Mouse (Mus musculus) hindbrain, embryonic 12.5 days (tissue): ENCODE measurements around the gene Gab1. TPM values are rescaled to one million over a fixed set of nuclear protein-coding genes. Genes with fewer than 3 reads are reported as not detected.
A peak's percentile ranks its signal among the peaks of the same experiment; 100 is the strongest.

Experiments
- ATAC-seq: fragments of 200-750 bp; cut with Nextera tagmentation; 2 replicates; pipeline ENCODE4 v1.8.0; 2017; ENCODE audit warnings: moderate TSS enrichment; ENCODE audit not compliant: low FRiP score
- H3K27ac ChIP-seq: fragments of 300-500 bp; sonication (generic); 2 replicates; pipeline ENCODE4 v1.5.1; 2016; ENCODE audit warnings: mild to moderate bottlenecking
- H3K27me3 ChIP-seq: fragments of 300-500 bp; sonication (generic); 2 replicates; pipeline ENCODE4 v1.6.1; 2016; ENCODE audit warnings: mild to moderate bottlenecking
- H3K36me3 ChIP-seq: fragments of 300-500 bp; sonication (generic); 2 replicates; pipeline ENCODE4 v1.6.1; 2016; ENCODE audit warnings: mild to moderate bottlenecking
- H3K4me1 ChIP-seq: fragments of 300-500 bp; sonication (generic); 2 replicates; pipeline ENCODE4 v1.6.1; 2016
- H3K4me2 ChIP-seq: fragments of 300-500 bp; sonication (generic); replicated peaks from 2 replicates; pipeline ENCODE4 v1.6.1; 2016; ENCODE audit warnings: mild to moderate bottlenecking
- H3K4me3 ChIP-seq: fragments of 300-500 bp; sonication (generic); 2 replicates; pipeline ENCODE4 v1.5.1; 2016; ENCODE audit warnings: mild to moderate bottlenecking
- H3K9ac ChIP-seq: fragments of 300-500 bp; sonication (generic); 2 replicates; pipeline ENCODE4 v1.6.1; 2016; ENCODE audit warnings: mild to moderate bottlenecking, moderate library complexity
- H3K9me3 ChIP-seq: fragments of 300-500 bp; sonication (generic); replicated peaks from 2 replicates; pipeline ENCODE4 v1.6.1; 2016; ENCODE audit warnings: mild to moderate bottlenecking
- WGBS: fragments of 180-500 bp; shearing (Covaris S2); methylation state at CpG from one replicate; pipeline ENCODE4 v1.1.7; 2016; 5-methylcytosine and 5-hydroxymethylcytosine counted together
- polyA plus RNA-seq: library from polyadenylated mRNA; unstranded; fragments of >200 nt; fragmentation: Nextera tagmentation; extraction: Ambion mirVana; gene quantifications from 2 replicates; pipeline ENCODE4 v1.2.1, GENCODE M21; 2016

Gab1 gene
- polyA plus RNA-seq, 1 experiment from 2014 or later: 21.3 TPM

DNA sequence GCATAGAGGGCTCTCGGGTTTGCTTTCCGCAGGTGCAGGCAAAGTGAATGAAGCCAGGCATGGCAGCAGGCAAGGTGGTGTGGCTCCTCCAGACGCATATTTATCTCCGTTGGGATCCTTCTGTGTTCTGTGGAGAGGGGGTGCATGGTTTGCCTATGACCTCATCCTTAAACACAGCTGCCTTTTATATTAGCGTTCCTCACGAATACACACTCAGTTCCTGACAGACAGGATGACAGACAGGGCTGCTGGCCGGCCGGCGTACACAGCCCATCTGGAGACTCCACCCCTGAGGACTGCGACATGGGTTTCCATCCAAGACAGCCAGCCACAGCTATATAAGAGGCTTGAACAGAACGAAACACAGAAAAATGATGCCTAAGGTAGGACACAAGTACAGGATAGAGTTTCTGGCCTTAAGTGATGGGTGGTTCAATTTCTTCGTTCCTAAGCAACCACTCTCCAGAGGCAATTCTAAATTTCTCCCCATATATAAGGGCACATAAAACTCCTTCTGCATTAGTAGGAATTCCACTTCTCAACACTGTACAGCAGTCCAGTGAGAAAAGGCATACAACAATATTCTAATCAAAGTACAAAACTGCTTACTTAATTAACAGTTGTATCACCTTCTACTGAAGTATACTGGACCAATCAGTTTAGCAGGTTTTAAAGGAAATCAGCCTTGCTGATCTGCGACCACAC lies 66.1 kb downstream of the Gab1 start:
- peak; percentile 68 for ATAC-seq
- no peaks in the 10 kb centered on the region for H3K36me3 ChIP-seq
- H3K9me3 ChIP-seq: no peaks in the 10 kb centered on the region
- no peaks in the 10 kb centered on the region for H3K27me3 ChIP-seq
- H3K4me1 ChIP-seq: peaks cover 15% of the 10 kb centered on the region; the same call in 1 of the 2 replicates
- 45% methylated on average over 13 of the region's 13 CpGs for WGBS
- no peak overlapping the region for H3K4me3 ChIP-seq
- H3K4me2 ChIP-seq: no peak overlapping the region
- no peak overlapping the region for H3K9ac ChIP-seq
- no peak overlapping the region for H3K27ac ChIP-seq

GRCm38 (mm10) chr8:80813439-80813838 lies 66.9 kb downstream of the Gab1 start:
- H3K27ac ChIP-seq: no peak overlapping the region
- no peak for ATAC-seq
- no peaks in the 10 kb centered on the region for H3K36me3 ChIP-seq
- no peak overlapping the region for H3K4me3 ChIP-seq
- no peak overlapping the region for H3K9ac ChIP-seq
- no peak overlapping the region for H3K4me2 ChIP-seq
- H3K27me3 ChIP-seq: no peaks in the 10 kb centered on the region
- no peaks in the 10 kb centered on the region for H3K9me3 ChIP-seq
- 82% methylated on average over 5 of the region's 5 CpGs for WGBS
- peaks cover 21% of the 10 kb centered on the region for H3K4me1 ChIP-seq

GRCm38 (mm10) chr8:80811591-80811991 lies 68.7 kb downstream of the Gab1 start:
- H3K27ac ChIP-seq: no peak overlapping the region
- no peaks in the 10 kb centered on the region for H3K36me3 ChIP-seq
- H3K4me1 ChIP-seq: peaks cover 30% of the 10 kb centered on the region
- no peak for ATAC-seq
- H3K9ac ChIP-seq: no peak overlapping the region
- H3K4me2 ChIP-seq: no peak overlapping the region
- no peaks in the 10 kb centered on the region for H3K9me3 ChIP-seq
- no peak overlapping the region for H3K4me3 ChIP-seq
- 82% methylated on average over 4 of the region's 4 CpGs for WGBS
- no peaks in the 10 kb centered on the region for H3K27me3 ChIP-seq

GRCm38 (mm10) chr8:80810916-80811315 lies 69.4 kb downstream of the Gab1 start:
- no peak for ATAC-seq
- 72% methylated on average over 4 of the region's 4 CpGs for WGBS
- Histone ChIP-seq H3K4me3 (no peak overlapping the region), H3K27me3 (no peaks in the 10 kb centered on the region), H3K4me2 (no peak overlapping the region), H3K4me1 (peaks cover 30% of the 10 kb centered on the region), H3K9me3 (no peaks in the 10 kb centered on the region), H3K9ac (no peak overlapping the region), H3K36me3 (no peaks in the 10 kb centered on the region), H3K27ac (no peak overlapping the region)

GRCm38 (mm10) chr8:80810442-80810841 lies 69.9 kb downstream of the Gab1 start:
- Histone ChIP-seq H3K4me3 (no peak overlapping the region), H3K4me1 (peaks cover 31% of the 10 kb centered on the region), H3K9ac (no peak overlapping the region), H3K27me3 (no peaks in the 10 kb centered on the region), H3K4me2 (no peak overlapping the region), H3K36me3 (no peaks in the 10 kb centered on the region), H3K27ac (no peak overlapping the region), H3K9me3 (no peaks in the 10 kb centered on the region)
- no peak for ATAC-seq
- 90% methylated on average over 5 of the region's 5 CpGs for WGBS

DNA sequence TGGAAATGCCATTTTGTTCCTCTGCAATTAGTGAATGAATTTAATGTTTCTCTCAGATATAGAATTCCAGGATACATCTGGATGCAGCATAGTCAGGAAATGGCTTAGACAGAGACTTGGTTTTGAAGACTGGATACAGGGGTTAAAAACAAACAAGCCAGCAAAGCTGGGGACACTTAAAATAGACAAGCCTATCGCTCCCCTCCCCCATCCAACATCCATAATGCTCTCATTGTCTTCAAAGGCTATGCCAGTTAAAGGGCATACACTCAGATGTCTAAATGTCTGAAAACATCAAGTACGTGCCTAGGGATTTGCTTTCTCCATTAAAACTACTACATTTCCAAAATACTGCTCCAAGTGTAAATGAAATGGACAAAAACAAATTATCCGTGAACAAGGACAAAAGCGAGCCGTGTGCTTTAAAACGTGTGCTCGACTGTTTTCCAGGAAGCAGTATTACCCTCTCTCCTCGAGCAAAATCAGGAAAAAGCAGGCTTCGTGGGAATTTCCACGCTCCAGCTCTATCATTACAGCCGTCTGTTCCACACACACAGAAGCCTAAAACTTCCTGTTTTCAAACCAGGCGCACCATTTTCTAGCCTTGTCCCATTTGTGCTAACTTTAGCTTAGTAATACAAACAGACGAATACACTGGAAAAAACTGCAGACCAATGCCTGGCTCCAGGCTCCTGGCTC lies 72.4 kb downstream of the Gab1 start:
- peak overlapping the region; percentile 80 for H3K27ac ChIP-seq
- H3K36me3 ChIP-seq: no peaks in the 10 kb centered on the region
- no peaks in the 10 kb centered on the region for H3K27me3 ChIP-seq
- ATAC-seq: peak; percentile 24; the same call in 1 of the 2 replicates
- H3K4me3 ChIP-seq: no peak overlapping the region
- 34% methylated on average over 13 of the region's 13 CpGs for WGBS
- peaks cover 40% of the 10 kb centered on the region for H3K4me1 ChIP-seq
- H3K9me3 ChIP-seq: no peaks in the 10 kb centered on the region
- peak overlapping the region; percentile 17; the same call in 1 of the 2 replicates for H3K4me2 ChIP-seq
- H3K9ac ChIP-seq: no peak overlapping the region

GRCm38 (mm10) chr8:80804066-80804619 lies 76.2 kb downstream of the Gab1 start:
- Histone ChIP-seq H3K27me3 (no peaks in the 10 kb centered on the region), H3K9ac (no peak overlapping the region), H3K4me1 (peaks cover 35% of the 10 kb centered on the region), H3K4me3 (no peak overlapping the region), H3K27ac (peak overlapping the region; percentile 55), H3K4me2 (no peak overlapping the region), H3K9me3 (no peaks in the 10 kb centered on the region), H3K36me3 (no peaks in the 10 kb centered on the region)
- 14% methylated on average over 4 of the region's 4 CpGs for WGBS
- peak; percentile 65 for ATAC-seq

- ATAC-seq: no peak
- H3K9me3 ChIP-seq: no peaks in the 10 kb centered on the region
- H3K4me3 ChIP-seq: no peak overlapping the region
- H3K27me3 ChIP-seq: no peaks in the 10 kb centered on the region
- H3K4me2 ChIP-seq: no peak overlapping the region
- 92% methylated on average over 3 of the region's 3 CpGs for WGBS
- no peak overlapping the region for H3K27ac ChIP-seq
- no peaks in the 10 kb centered on the region for H3K36me3 ChIP-seq
- peaks cover 11% of the 10 kb centered on the region for H3K4me1 ChIP-seq
- no peak overlapping the region for H3K9ac ChIP-seq
Observed at GRCm38 (mm10) chr8:80798778-80799177, 81.5 kb downstream of the Gab1 start.

GRCm38 (mm10) chr8:80798198-80798777 lies 82.0 kb downstream of the Gab1 start:
- Histone ChIP-seq H3K9ac (no peak overlapping the region), H3K9me3 (no peaks in the 10 kb centered on the region), H3K4me3 (no peak overlapping the region), H3K4me1 (peaks cover 7% of the 10 kb centered on the region), H3K27me3 (no peaks in the 10 kb centered on the region), H3K27ac (no peak overlapping the region), H3K4me2 (no peak overlapping the region), H3K36me3 (no peaks in the 10 kb centered on the region)
- WGBS: 86% methylated on average over 7 of the region's 7 CpGs
- no peak for ATAC-seq

GRCm38 (mm10) chr8:80796070-80796469 lies 84.2 kb downstream of the Gab1 start:
- H3K27ac ChIP-seq: no peak overlapping the region
- H3K4me1 ChIP-seq: 0 out of 2 replicates have a peak, but pooled peaks cover 3% of the 10 kb centered on the region
- no peak overlapping the region for H3K9ac ChIP-seq
- no peaks in the 10 kb centered on the region for H3K9me3 ChIP-seq
- H3K27me3 ChIP-seq: no peaks in the 10 kb centered on the region
- WGBS: 80% methylated on average over 4 of the region's 4 CpGs
- H3K36me3 ChIP-seq: no peaks in the 10 kb centered on the region
- ATAC-seq: no peak
- H3K4me3 ChIP-seq: no peak overlapping the region
- H3K4me2 ChIP-seq: no peak overlapping the region

GRCm38 (mm10) chr8:80794585-80795509 lies 85.5 kb downstream of the Gab1 start:
- no peak overlapping the region for H3K9ac ChIP-seq
- no peaks in the 10 kb centered on the region for H3K36me3 ChIP-seq
- no peak overlapping the region for H3K4me2 ChIP-seq
- no peak overlapping the region for H3K27ac ChIP-seq
- ATAC-seq: no peak
- no peaks in the 10 kb centered on the region for H3K27me3 ChIP-seq
- 92% methylated on average over 19 of the region's 19 CpGs for WGBS
- H3K4me1 ChIP-seq: 0 out of 2 replicates have a peak, but pooled peaks cover 3% of the 10 kb centered on the region
- H3K4me3 ChIP-seq: no peak overlapping the region
- no peaks in the 10 kb centered on the region for H3K9me3 ChIP-seq
